Mouse (Mus musculus) adrenal gland, postnatal 10 days (tissue): ENCODE measurements around the gene Slc22a14. TPM values are rescaled to one million over a fixed set of nuclear protein-coding genes. Genes with fewer than 3 reads are reported as not detected.
A peak's percentile ranks its signal among the peaks of the same experiment; 100 is the strongest.

Experiments
- DNase-seq: peaks from one replicate; pipeline ENCODE4 v3.0.0; 2021; ENCODE audit warnings: mixed read lengths
- total RNA-seq, 2 experiments: library from RNA; stranded (reverse); gene quantifications; 2 replicates each; pipeline ENCODE4 v1.2.3; 2021

The Slc22a14 gene
- total RNA-seq, 2 experiments from 2014 or later = 0.42 TPM; not detected in 1

DNA sequence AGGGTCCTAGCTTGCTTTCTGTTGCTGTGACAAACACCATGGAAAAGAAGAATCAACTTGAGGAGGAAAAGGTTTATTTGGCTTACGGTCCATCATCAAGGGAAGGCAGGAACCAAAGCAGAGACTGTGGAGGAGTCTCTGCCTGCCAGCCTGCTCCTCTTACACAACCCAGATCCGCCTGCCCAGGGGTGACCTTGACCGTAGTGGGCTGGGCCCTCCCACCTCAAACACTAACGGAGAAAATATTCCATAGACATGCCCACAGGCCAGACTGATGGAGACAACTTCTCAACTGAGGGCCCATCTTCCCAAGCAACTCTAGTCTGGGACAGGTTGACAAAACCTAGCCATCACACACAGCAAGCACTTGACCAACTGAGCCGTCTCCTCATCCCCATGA is 223.3 kb downstream of the Slc22a14 start:
- DNase-seq = peak; percentile 33

DNA sequence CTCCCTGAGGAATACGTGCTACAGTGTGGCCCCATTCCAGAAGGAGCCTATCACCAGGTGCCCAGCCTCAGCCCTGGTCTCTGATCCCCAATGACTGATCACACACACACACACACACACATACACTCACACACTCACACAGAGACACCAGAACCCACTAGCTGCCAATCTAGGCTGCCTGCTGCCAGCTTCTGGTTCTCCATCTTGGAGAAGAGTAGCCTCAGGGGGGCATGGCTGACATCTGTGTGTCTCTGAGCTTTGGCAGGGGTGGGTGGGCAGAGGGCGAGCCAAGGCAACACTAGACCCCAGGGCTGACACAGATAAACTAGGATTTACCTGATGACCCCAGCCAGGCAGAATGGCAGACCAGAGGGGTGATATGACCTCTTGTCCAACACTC is 226.5 kb downstream of the Slc22a14 start:
- DNase-seq = no peak

DNA sequence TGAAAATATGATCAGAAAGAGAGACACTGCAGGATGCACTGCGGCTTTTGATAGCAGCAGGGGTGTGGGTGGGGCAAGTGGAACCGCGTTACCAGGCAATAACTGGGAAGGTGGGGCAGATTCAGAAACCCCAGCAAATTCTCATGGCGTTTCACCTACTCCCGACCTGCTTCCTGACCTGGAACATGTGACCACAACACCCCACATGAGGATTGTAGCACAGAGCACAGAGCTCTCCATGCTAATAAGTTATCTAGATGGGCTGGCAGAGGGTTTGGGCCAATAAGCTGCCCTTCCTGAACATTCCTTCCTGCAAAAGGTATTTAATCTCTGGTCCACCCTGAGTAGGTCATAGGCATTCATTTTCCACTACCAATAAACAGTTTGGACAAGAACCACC is 234.7 kb downstream of the Slc22a14 start:
- DNase-seq = no peak

DNA sequence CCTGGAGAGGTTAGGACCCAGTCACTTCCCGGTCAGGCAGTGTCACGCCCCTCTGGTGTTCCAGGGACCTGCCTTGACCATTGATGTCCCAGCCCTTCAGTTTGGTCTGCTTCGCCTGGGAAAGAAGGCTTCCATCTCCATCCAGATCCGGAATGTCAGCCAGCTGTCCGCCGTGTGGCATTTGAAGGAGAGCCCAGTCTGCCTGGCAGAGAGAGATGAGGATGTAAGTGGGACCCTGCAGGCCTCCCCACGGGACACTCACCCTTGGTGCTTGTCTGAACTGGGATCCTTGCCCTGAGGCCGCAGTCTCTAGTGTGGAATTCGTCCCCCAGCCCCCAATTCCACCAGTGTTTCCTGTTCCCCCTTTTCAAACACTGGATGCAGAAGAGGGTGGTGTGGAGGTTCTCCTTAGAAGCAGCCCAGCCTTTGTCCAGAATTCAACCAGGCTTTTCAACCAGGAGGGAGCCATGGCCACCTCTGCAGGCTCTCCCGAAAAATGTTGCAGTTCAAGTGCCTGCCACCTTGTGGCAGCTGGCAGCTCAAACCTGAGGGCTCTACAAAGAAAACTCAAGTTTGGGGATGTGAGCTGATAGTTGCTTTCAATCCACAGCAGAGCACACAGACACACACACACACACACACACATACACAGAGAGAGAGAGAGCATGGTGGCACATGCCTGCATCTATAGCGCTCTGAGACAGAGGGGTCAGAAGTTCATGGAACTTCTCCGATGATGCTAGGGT is 236.7 kb downstream of the Slc22a14 start:
- DNase-seq = no peak

DNA sequence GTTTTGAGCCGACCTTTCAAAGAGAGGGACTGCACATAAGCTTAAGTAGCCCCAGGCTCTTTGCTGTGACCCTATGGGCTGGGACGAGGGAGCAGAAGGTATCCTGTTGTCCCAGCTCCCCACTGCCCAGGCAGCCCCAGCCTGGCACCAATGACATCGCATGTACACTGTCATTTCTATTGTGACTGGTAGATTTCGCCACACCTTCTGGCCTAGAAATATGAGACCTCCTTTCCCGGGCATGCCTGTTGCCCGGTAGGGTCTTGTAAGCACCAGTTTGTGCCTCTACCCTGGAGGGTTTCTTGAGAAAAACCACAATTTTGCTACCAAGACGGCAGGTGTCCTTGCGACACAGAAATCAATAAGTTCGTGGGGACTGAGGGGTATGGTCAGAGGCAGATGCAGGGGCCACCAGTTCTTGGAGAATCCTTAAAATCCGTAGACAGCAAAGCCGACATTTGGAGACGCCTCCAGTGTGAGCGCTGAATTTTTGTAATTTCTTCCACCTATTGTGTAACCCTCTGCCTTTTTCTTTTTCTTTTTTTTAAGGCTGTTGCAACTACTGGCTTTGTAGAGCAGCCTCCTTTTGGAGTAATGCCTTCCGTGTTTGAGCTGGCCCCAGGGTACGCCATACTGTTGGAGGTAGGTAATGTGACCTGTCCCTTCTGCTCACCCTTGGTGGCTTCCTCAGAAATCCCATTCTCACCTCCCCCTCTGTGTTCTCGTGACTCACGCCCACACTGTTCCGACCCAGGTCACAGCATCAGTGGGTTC is 242.6 kb downstream of the Slc22a14 start:
- DNase-seq = no peak

DNA sequence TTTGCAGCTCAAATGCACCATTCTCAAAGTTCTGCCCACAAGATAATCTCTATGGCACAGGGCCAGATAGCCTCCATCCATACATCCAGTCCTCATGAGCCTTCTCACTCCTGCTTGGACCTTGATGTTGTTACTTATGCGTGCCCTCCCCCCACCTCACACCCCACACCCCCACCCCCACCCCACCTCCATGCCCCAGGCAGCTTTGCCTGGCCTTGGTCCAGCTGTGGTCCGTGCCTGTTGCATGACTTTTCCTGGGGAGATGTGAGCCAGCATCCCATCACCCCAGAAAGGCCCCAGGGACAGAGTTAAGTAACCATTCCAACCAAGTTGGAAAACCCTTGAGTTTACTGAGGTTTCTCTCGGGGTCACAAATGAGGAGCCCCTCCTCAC is 245.2 kb downstream of the Slc22a14 start:
- no peak for DNase-seq

Other genes starting within 250 kb of the Slc22a14 start
- 100 to 1,000 TPM in 1 of 2 experiments, 10 to 100 TPM in 1; 67.7 to 107 TPM for gene Acaa1b, start 208.5 kb downstream of the Slc22a14 start, total RNA-seq
- not detected for gene Gm47289, start 206.4 kb downstream of the Slc22a14 start, total RNA-seq
- gene Slc22a13, start 156.5 kb downstream of the Slc22a14 start, total RNA-seq = not detected
- 10 to 100 TPM; 34.6 to 35.2 TPM for gene Oxsr1, start 43.1 kb downstream of the Slc22a14 start, total RNA-seq
- gene Acaa1a, start 25.9 kb downstream of the Slc22a14 start, total RNA-seq = 100 to 1,000 TPM; 113 to 126 TPM
- gene Myd88, start 24.1 kb downstream of the Slc22a14 start, total RNA-seq = 10 to 100 TPM; 24.4 to 26.7 TPM
- gene Xylb, start 8.2 kb downstream of the Slc22a14 start, total RNA-seq = 10 to 100 TPM in 1 of 2 experiments, 1 to 10 TPM in 1; 6.6 to 14.2 TPM
- 10 to 100 TPM in 1 of 2 experiments, 1 to 10 TPM in 1; 5.7 to 10.6 TPM for gene Acvr2b, start 36.6 kb upstream of the Slc22a14 start, total RNA-seq
- gene Exog, start 79.4 kb upstream of the Slc22a14 start, total RNA-seq = 1 to 10 TPM; 4.1 to 4.9 TPM
- under 1 TPM; 0.39 to 0.45 TPM for gene Scn5a, start 213.5 kb upstream of the Slc22a14 start, total RNA-seq